Mouse (Mus musculus): ENCODE data around the gene Snf8. TPM values are rescaled to one million over a fixed set of nuclear protein-coding genes. Genes with fewer than 3 reads are reported as not detected.

Gene Snf8
- polyA plus RNA-seq, 1 experiment = 56.4 TPM

GRCm38 (mm10) chr11:96030571-96030970 is 4.1 kb upstream of the Snf8 start:
- Histone ChIP-seq H3K4me3 (ENCODE audit: control insufficient read depth, low read depth, low read length) (no peak overlapping the region), H3K4me1 (ENCODE audit: control insufficient read depth, insufficient read depth, low read length) (peaks cover 2% of the 10 kb centered on the region; the same call in 1 of the 2 replicates), H3K36me3 (ENCODE audit: control insufficient read depth, insufficient read depth, low read length) (no peaks in the 10 kb centered on the region), H3K27ac (ENCODE audit: control insufficient read depth, insufficient read depth, low read depth, low read length) (no peak overlapping the region), H3K27me3 (ENCODE audit: control insufficient read depth, insufficient read depth, low read length) (no peaks in the 10 kb centered on the region)
- TF ChIP-seq CTCF (IDR thresholded peaks at IDR 0.05; ENCODE audit: control insufficient read depth, insufficient read depth, insufficient replicate concordance, low read depth, low read length) (no peak), POLR2A (IDR thresholded peaks at IDR 0.05; ENCODE audit: control insufficient read depth, low read depth, low read length) (no peak)

- H3K36me3 ChIP-seq (ENCODE audit: control insufficient read depth, insufficient read depth, low read length) = no peaks in the 10 kb centered on the region
Measured at GRCm38 (mm10) chr11:96031701-96032100, 3.0 kb upstream of the Snf8 start.

GRCm38 (mm10) chr11:96033264-96033663 is 1.4 kb upstream of the Snf8 start:
- H3K4me3 ChIP-seq (ENCODE audit: control insufficient read depth, low read depth, low read length) = no peak overlapping the region
- H3K36me3 ChIP-seq (ENCODE audit: control insufficient read depth, insufficient read depth, low read length) = no peaks in the 10 kb centered on the region; the same call in 1 of the 2 replicates
- no peak overlapping the region for H3K27ac ChIP-seq (ENCODE audit: control insufficient read depth, insufficient read depth, low read depth, low read length)
- TF ChIP-seq POLR2A (IDR thresholded peaks at IDR 0.05; ENCODE audit: control insufficient read depth, low read depth, low read length) (no peak), CTCF (IDR thresholded peaks at IDR 0.05; ENCODE audit: control insufficient read depth, insufficient read depth, insufficient replicate concordance, low read depth, low read length) (no peak)
- no peaks in the 10 kb centered on the region for H3K27me3 ChIP-seq (ENCODE audit: control insufficient read depth, insufficient read depth, low read length)
- peaks cover 2% of the 10 kb centered on the region; the same call in 1 of the 2 replicates for H3K4me1 ChIP-seq (ENCODE audit: control insufficient read depth, insufficient read depth, low read length)

More at GRCm38 (mm10) chr11:96031701-96032100, 3.0 kb upstream of the Snf8 start:
- peaks cover 2% of the 10 kb centered on the region; the same call in 1 of the 2 replicates for H3K4me1 ChIP-seq (ENCODE audit: control insufficient read depth, insufficient read depth, low read length)
- no peak for TF ChIP-seq POLR2A (IDR thresholded peaks at IDR 0.05; ENCODE audit: control insufficient read depth, low read depth, low read length)
- TF ChIP-seq CTCF (IDR thresholded peaks at IDR 0.05; ENCODE audit: control insufficient read depth, insufficient read depth, insufficient replicate concordance, low read depth, low read length) = no peak
- H3K27me3 ChIP-seq (ENCODE audit: control insufficient read depth, insufficient read depth, low read length) = no peaks in the 10 kb centered on the region
- H3K27ac ChIP-seq (ENCODE audit: control insufficient read depth, insufficient read depth, low read depth, low read length) = no peak overlapping the region
- H3K4me3 ChIP-seq (ENCODE audit: control insufficient read depth, low read depth, low read length) = no peak overlapping the region

- H3K36me3 ChIP-seq (ENCODE audit: control insufficient read depth, insufficient read depth, low read length) = no peaks in the 10 kb centered on the region; the same call in 1 of the 2 replicates
- H3K4me3 ChIP-seq (ENCODE audit: control insufficient read depth, low read depth, low read length) = peak overlapping the region; percentile 93
- TF ChIP-seq CTCF (IDR thresholded peaks at IDR 0.05; ENCODE audit: control insufficient read depth, insufficient read depth, insufficient replicate concordance, low read depth, low read length) (no peak), POLR2A (IDR thresholded peaks at IDR 0.05; ENCODE audit: control insufficient read depth, low read depth, low read length) (no peak)
- H3K4me1 ChIP-seq (ENCODE audit: control insufficient read depth, insufficient read depth, low read length) = peaks cover 2% of the 10 kb centered on the region; the same call in 1 of the 2 replicates
- H3K27ac ChIP-seq (ENCODE audit: control insufficient read depth, insufficient read depth, low read depth, low read length) = peak overlapping the region; percentile 9
- H3K27me3 ChIP-seq (ENCODE audit: control insufficient read depth, insufficient read depth, low read length) = no peaks in the 10 kb centered on the region
Measured at GRCm38 (mm10) chr11:96034116-96034515, 569 bp upstream of the Snf8 start.

- H3K36me3 ChIP-seq (ENCODE audit: control insufficient read depth, insufficient read depth, low read length) = no peaks in the 10 kb centered on the region; the same call in none of the 2 replicates
- H3K4me3 ChIP-seq (ENCODE audit: control insufficient read depth, low read depth, low read length) = peak overlapping the region; percentile 93
- H3K27me3 ChIP-seq (ENCODE audit: control insufficient read depth, insufficient read depth, low read length) = no peaks in the 10 kb centered on the region
- H3K27ac ChIP-seq (ENCODE audit: control insufficient read depth, insufficient read depth, low read depth, low read length) = peak overlapping the region; percentile 40; the same call in 1 of the 2 replicates
- H3K4me1 ChIP-seq (ENCODE audit: control insufficient read depth, insufficient read depth, low read length) = peaks cover 2% of the 10 kb centered on the region; the same call in 1 of the 2 replicates
- TF ChIP-seq CTCF (IDR thresholded peaks at IDR 0.05; ENCODE audit: control insufficient read depth, insufficient read depth, insufficient replicate concordance, low read depth, low read length) (no peak), POLR2A (IDR thresholded peaks at IDR 0.05; ENCODE audit: control insufficient read depth, low read depth, low read length) (no peak)
Measured at GRCm38 (mm10) chr11:96035133-96035532, 448 bp downstream of the Snf8 start.

- Histone ChIP-seq H3K27ac (ENCODE audit: control insufficient read depth, insufficient read depth, low read depth, low read length) (no peak overlapping the region), H3K36me3 (ENCODE audit: control insufficient read depth, insufficient read depth, low read length) (no peaks in the 10 kb centered on the region; the same call in none of the 2 replicates), H3K4me1 (ENCODE audit: control insufficient read depth, insufficient read depth, low read length) (peaks cover 2% of the 10 kb centered on the region; the same call in 1 of the 2 replicates), H3K27me3 (ENCODE audit: control insufficient read depth, insufficient read depth, low read length) (no peaks in the 10 kb centered on the region), H3K4me3 (ENCODE audit: control insufficient read depth, low read depth, low read length) (no peak overlapping the region)
- TF ChIP-seq POLR2A (IDR thresholded peaks at IDR 0.05; ENCODE audit: control insufficient read depth, low read depth, low read length) = no peak
- TF ChIP-seq CTCF (IDR thresholded peaks at IDR 0.05; ENCODE audit: control insufficient read depth, insufficient read depth, insufficient replicate concordance, low read depth, low read length) = no peak
Measured at GRCm38 (mm10) chr11:96037499-96037898, 2.8 kb downstream of the Snf8 start.

- no peaks in the 10 kb centered on the region; the same call in none of the 2 replicates for H3K36me3 ChIP-seq (ENCODE audit: control insufficient read depth, insufficient read depth, low read length)
- H3K27me3 ChIP-seq (ENCODE audit: control insufficient read depth, insufficient read depth, low read length) = no peaks in the 10 kb centered on the region
- H3K4me1 ChIP-seq (ENCODE audit: control insufficient read depth, insufficient read depth, low read length) = peaks cover 2% of the 10 kb centered on the region; the same call in 1 of the 2 replicates
- no peak overlapping the region for H3K4me3 ChIP-seq (ENCODE audit: control insufficient read depth, low read depth, low read length)
- no peak overlapping the region for H3K27ac ChIP-seq (ENCODE audit: control insufficient read depth, insufficient read depth, low read depth, low read length)
- no peak for TF ChIP-seq POLR2A (IDR thresholded peaks at IDR 0.05; ENCODE audit: control insufficient read depth, low read depth, low read length)
- TF ChIP-seq CTCF (IDR thresholded peaks at IDR 0.05; ENCODE audit: control insufficient read depth, insufficient read depth, insufficient replicate concordance, low read depth, low read length) = no peak
Measured at GRCm38 (mm10) chr11:96038560-96038959, 3.9 kb downstream of the Snf8 start.
